Mouse (Mus musculus) ovary, postnatal 10 days (tissue): ENCODE results near the gene Zc2hc1c.

Source experiments
- DNase-seq: peaks from one replicate; pipeline ENCODE4 v3.0.0; 2022; ENCODE audit warnings: low spot score

The Zc2hc1c gene

DNA sequence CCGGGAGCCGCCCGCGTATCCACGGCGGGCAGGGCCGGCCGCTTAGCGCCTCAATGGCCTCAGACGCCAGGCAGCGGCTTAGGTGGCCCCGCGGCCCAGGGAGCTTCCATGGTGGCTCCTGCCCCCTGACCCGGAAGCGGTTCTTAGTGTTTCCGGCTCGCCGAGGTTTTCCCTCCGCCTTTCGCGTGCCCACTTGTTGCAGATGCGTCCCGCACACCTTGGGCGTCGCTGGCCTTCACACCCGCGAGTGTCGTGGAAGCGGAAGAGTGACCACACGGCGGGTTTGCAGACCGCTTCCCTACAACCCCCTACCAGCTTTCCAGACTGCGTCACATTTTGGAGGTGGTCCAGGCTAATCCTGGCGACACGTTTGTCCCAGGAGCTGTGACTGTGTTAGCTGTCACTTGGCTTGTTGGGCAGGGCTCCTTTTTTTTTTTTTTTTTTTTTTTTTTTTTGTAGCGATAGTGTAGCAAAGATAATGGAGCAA lies 50.9 kb downstream of the Zc2hc1c start, which contains the start of gene Nek9:
TSS of gene Nek9 (minus strand) at position 120 of the 487 bp plus-strand sequence.
- peak; percentile 95 for DNase-seq

GRCm38 (mm10) chr12:85339947-85340346 lies 51.6 kb downstream of the Zc2hc1c start:
- DNase-seq: no peak

DNA sequence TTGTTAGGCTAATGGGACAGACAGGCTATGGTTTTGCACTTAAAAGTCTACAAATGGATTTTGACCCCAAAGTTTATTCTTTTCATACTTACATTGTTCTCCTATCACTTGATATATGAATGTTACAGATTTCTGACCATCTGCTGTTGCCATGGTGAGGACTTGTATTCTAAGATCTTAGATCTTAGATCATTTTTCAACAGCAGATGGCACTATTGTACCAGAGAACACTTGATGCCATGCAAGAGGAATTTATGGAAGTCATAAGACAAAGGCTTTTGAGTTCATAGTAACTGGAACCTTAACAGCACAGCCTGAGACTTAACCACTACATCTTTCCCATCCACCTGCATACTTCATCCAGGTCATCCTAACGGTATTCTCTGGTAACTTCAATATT lies 52.7 kb downstream of the Zc2hc1c start:
- no peak for DNase-seq

GRCm38 (mm10) chr12:85342310-85342709 lies 53.9 kb downstream of the Zc2hc1c start:
- no peak for DNase-seq

DNA sequence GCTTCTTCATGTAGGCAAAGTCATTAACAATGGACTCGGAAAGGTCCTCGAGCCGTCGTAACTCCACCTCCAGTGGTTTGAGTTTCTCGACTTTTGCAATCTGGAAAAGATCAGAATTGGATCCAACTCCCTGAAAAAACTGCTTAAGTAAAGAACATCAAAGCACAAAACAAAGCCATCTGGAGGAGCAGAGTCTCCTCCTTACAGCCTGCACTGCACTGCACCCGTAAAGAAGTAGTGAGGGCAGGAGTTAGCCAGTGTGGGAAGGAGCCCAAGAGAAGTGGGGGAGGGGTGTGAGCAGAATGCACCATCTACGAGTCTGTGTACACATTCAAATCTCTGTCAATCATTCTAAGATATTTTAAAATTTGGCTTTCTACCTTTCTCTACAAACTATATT lies 55.9 kb downstream of the Zc2hc1c start:
- no peak for DNase-seq

DNA sequence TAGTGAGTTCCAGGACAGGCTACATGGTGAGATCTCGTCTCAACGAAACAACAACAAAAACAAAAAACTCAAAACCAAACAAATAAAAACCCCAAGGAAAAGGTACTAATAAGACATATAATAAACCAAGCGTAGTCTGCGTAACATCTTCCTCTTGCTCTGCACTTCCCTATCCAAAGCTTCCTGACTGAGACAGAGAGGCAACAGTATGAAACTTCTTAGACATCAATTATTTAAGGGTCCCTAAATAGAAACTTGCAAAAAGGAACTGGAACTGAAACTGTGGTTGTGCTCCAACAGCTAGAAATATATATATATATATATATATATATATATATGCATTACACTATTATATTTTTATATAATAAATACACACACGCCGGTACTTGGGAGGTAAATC lies 57.2 kb downstream of the Zc2hc1c start:
- DNase-seq: no peak

DNA sequence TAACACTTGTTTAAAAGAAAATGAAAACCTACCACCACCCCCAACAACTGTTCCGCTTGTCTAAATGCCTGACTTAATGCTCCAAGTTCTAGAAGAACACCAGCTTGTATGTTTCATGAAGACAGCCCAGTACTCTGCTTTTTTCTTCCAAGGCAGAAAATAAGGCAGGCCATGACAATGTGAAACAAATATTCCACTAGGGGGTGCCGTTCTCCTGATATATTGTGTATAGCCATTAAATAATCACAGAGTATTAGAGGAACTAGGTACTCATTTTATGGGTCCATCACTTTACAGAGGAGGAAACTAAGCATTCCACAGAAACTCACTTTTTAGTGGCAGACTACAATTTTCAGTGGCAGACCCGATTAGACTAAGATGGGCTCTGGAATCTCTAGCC lies 58.0 kb downstream of the Zc2hc1c start:
- no peak for DNase-seq

DNA sequence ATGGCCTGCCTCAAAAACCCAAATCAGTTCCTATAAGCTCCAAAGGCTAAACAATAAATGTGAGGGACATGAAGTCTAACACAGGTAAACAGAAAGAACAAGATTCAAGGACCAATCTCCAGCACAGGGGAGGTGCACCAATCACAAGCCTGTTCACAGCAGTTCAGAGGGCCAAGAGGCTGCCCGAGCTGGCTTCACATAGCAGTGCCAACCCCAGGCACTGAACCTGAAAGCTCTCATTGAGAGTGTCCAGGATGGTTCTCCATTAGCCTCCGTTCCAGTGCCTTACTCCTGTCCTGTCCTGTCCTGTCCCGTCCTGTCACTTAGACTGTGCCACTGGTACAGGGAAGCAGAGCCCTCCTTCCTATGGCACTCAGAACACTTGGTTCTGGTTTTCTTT lies 58.8 kb downstream of the Zc2hc1c start:
- no peak for DNase-seq

- no peak for DNase-seq
Observed at GRCm38 (mm10) chr12:85348338-85348737, 59.9 kb downstream of the Zc2hc1c start.
